Mouse (Mus musculus) embryonic facial prominence, embryonic 15.5 days (tissue): ENCODE measurements around the gene Hspg2. TPM values are rescaled to one million over a fixed set of nuclear protein-coding genes. Genes with fewer than 3 reads are reported as not detected.

Experiments
- ATAC-seq: fragments of 200-750 bp; cut with Nextera tagmentation; 2 replicates; pipeline ENCODE4 v1.8.0; 2017; ENCODE audit warnings: low read depth, moderate TSS enrichment; ENCODE audit not compliant: insufficient number of reproducible peaks, low FRiP score, low TSS enrichment
- H3K27ac ChIP-seq: fragments of 300-500 bp; sonication (generic); replicated peaks from 2 replicates; pipeline ENCODE4 v1.5.1; 2015; ENCODE audit warnings: mild to moderate bottlenecking, inconsistent platforms
- H3K27me3 ChIP-seq: fragments of 300-500 bp; sonication (generic); 2 replicates; pipeline ENCODE4 v1.6.1; 2015; ENCODE audit warnings: inconsistent platforms
- H3K36me3 ChIP-seq: fragments of 300-500 bp; sonication (generic); 2 replicates; pipeline ENCODE4 v1.6.1; 2015; ENCODE audit warnings: mild to moderate bottlenecking, inconsistent platforms
- H3K4me1 ChIP-seq: fragments of 300-500 bp; sonication (generic); 2 replicates; pipeline ENCODE4 v1.6.1; 2015; ENCODE audit warnings: inconsistent platforms
- H3K4me2 ChIP-seq: fragments of 300-500 bp; sonication (generic); replicated peaks from 2 replicates; pipeline ENCODE4 v1.6.1; 2015; ENCODE audit warnings: mild to moderate bottlenecking, inconsistent platforms
- H3K4me3 ChIP-seq: fragments of 300-500 bp; sonication (generic); replicated peaks from 2 replicates; pipeline ENCODE4 v1.5.1; 2015; ENCODE audit warnings: mild to moderate bottlenecking, inconsistent platforms
- H3K9ac ChIP-seq: fragments of 300-500 bp; sonication (generic); 2 replicates; pipeline ENCODE4 v1.6.1; 2015; ENCODE audit warnings: inconsistent platforms
- H3K9me3 ChIP-seq: fragments of 300-500 bp; sonication (generic); replicated peaks from 2 replicates; pipeline ENCODE4 v1.6.1; 2016; ENCODE audit warnings: inconsistent platforms
- WGBS: fragments of 180-500 bp; shearing (Covaris S2); methylation state at CpG from one replicate; pipeline ENCODE4 v1.1.7; 2015; 5-methylcytosine and 5-hydroxymethylcytosine counted together
- polyA plus RNA-seq: library from polyadenylated mRNA; unstranded; fragments of >200 nt; fragmentation: Nextera tagmentation; extraction: Ambion mirVana; gene quantifications from 2 replicates; pipeline ENCODE4 v1.2.1, GENCODE M21; 2015

Hspg2 gene
- polyA plus RNA-seq, 1 experiment from 2014 or later = 48.5 TPM

DNA sequence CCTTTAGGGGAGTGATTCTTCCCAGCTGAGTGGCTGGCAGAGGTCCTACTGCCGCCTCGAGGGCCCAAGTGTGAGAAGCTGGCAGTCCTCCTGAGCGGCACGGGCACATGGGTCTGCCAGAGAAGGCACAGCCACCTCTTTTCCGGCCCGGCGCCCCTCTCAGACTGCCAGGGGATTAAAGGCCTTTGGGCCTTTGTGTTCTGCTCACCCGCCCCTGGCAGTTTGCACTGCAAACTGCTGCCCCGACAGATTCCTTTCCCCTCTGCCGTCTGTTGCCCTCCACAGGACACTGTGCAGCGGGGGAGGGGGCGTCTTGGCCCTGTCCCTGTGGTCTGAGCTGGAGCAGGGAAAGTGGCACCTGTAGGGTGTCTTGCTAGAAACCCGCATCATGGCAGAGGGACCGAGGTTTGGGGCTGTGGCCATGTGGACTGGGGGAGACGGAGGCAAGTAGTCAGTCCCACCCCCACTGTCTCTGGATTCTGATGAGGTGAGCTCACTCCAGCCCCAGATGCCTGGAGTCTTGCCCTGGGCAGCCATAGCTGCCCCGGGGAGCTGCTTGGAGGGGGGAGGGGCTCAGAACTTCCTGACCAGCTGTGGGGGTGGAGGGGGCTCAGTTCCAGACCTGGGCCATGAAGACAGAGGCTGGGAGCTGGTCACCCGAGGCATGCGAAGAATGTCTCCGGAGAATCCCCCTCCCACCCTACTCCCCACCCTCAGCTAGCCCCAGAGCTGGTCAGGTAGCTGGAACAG lies 26.4 kb downstream of the Hspg2 start:
- 0 out of 2 replicates have a peak overlapping the region, but pooled peaks have one; percentile 10 for H3K4me2 ChIP-seq
- 18% methylated on average over 19 of the region's 19 CpGs for WGBS
- no peaks in the 10 kb centered on the region for H3K27me3 ChIP-seq

DNA sequence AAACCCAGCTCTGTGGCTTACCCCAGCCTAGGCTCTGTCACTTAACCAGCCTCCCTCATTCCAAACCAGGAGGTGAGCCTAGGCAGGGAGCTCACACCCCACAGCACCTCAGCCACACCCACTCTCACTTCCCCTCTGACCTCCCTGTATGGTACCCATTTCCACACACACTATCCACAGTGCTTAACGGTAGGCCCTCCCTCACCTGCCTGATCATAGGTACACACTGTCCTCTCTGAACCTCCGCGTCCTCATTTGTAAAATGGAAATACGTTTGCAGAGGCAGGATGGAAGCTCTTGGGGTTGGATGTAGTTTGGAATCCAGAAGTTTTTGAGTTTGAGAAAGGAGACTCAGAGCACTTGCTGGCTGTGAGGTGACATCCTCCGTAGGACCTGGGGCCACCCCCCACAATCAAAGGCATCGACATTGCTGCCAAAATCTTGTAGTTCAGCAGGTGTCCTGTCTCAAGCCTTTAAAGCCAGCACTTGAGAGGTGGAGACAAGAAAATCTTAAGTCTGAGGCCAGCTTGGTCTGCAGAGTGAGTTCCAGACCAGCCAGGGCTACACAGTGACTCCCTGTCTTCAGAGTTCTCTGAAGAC lies 27.0 kb downstream of the Hspg2 start:
- H3K4me3 ChIP-seq = no peak overlapping the region
- 54% methylated on average over 6 of the region's 6 CpGs for WGBS
- H3K4me2 ChIP-seq = no peak overlapping the region
- H3K27ac ChIP-seq = peak overlapping the region; percentile 77
- ATAC-seq = no peak
- no peak overlapping the region for H3K9ac ChIP-seq
- no peaks in the 10 kb centered on the region for H3K27me3 ChIP-seq
- H3K36me3 ChIP-seq = no peaks in the 10 kb centered on the region
- peaks cover 60% of the 10 kb centered on the region for H3K4me1 ChIP-seq
- H3K9me3 ChIP-seq = no peaks in the 10 kb centered on the region

More for the DNA sequence above, 26.4 kb downstream of the Hspg2 start:
- no peaks in the 10 kb centered on the region for H3K36me3 ChIP-seq
- H3K4me3 ChIP-seq = no peak overlapping the region
- peak; percentile 69 for ATAC-seq
- no peak overlapping the region for H3K9ac ChIP-seq
- peak overlapping the region; percentile 77 for H3K27ac ChIP-seq
- H3K4me1 ChIP-seq = peaks cover 61% of the 10 kb centered on the region
- no peaks in the 10 kb centered on the region for H3K9me3 ChIP-seq

DNA sequence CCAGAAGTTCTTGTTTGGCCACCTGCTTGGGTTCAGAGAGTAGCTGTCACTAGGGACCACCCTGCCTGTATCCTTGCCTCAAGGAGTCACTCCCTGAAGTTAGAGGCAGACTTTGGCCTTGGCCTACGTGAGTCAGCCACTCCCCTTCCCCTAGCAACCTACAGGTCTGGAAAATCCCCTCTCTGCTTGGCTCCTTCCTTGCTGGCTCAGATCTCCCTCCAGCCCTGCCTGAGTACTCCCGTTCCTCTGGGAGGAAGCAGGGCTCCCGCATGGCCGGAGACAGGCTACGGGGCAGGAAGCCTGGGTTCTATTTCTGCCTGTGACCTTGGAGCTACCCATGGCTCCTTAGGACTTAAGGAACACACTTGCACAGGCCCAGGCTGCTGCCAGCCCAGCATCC lies 28.8 kb downstream of the Hspg2 start:
- H3K9ac ChIP-seq = no peak overlapping the region
- peaks cover 14% of the 10 kb centered on the region for H3K36me3 ChIP-seq
- H3K4me1 ChIP-seq = peaks cover 62% of the 10 kb centered on the region
- H3K4me3 ChIP-seq = no peak overlapping the region
- H3K4me2 ChIP-seq = no peak overlapping the region
- no peaks in the 10 kb centered on the region for H3K9me3 ChIP-seq
- 47% methylated on average over 5 of the region's 5 CpGs for WGBS
- H3K27ac ChIP-seq = peak overlapping the region; percentile 83
- ATAC-seq = 0 out of 2 replicates have a peak, but pooled peaks have one; percentile 31
- no peaks in the 10 kb centered on the region for H3K27me3 ChIP-seq

DNA sequence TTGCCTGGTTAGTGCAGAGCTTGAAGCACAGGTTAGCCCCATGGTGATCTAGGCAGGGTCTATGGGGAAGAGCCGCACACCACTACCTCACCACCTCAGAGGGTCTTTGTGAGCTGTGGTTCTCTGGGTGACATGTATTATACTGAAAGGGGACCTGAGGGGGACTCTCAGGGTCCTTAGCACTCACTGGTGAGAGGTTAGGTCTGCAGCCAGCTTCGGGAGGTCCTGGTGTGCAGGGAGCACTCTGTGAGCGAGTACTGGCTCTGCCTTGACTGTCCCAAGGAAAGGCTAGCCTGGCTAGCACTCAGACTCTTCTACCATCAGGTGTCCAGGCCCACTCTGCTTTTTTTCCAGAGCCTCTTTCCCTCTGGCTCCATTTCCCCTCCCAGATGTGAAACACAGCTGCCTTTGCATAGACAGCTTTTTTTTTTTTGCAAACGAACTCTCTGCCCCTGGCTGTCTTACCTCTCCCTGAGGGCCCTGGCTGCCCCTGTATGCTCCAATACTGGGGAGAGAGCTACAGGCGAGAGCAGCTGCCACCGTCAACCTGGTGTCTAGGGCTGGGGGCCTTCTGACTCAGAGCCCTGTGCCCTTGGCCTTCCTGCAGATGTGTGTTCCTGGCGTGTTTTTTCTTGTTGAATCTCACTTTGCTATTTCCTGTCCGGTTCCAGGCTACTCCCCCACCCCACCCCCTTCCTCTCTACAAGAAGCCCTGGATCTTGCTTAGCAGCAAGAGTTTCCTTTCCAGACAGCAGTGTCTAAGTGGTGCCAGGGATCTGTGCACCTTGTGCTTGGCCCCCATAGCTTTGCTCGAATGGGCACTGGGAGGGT lies 29.5 kb downstream of the Hspg2 start:
- Histone ChIP-seq H3K4me2 (no peak overlapping the region), H3K9me3 (no peaks in the 10 kb centered on the region), H3K4me3 (no peak overlapping the region), H3K27me3 (no peaks in the 10 kb centered on the region), H3K27ac (peak overlapping the region; percentile 83), H3K4me1 (peaks cover 58% of the 10 kb centered on the region), H3K9ac (no peak overlapping the region), H3K36me3 (peaks cover 21% of the 10 kb centered on the region)
- ATAC-seq = peak; percentile 1; the same call in 1 of the 2 replicates
- 35% methylated on average over 9 of the region's 9 CpGs for WGBS

DNA sequence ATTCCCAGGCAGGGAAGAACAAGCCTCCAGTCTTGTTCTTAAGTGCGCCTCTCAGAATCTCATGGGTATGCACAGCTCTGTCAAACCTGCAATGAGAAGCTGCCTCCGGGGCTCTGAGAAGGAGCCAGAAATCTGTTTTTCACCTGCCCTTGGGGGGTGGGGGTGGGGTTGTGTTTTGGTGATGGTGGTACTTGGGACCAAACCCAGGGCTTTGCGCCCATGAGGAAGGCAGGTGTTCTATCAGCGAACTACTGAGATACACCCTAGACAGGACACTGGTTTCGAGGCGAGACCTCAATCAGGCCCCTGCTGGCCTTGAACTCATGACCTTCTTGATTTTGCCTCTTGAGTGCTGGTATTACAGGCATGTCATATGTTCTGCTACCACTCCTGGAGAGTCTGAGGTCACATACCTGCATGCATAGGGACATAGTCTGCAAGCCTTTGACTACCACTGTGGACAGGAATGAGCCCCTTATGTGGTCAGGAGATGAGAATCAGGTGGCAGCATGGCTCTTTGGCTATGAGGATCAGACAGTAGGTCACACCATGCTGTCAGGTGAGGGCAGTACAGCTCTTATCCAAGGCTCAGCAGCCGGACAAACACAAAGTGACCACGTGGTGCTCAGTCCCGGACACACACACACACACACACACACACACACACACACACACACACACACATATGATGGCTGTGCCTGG lies 30.5 kb downstream of the Hspg2 start:
- ATAC-seq = no peak
- H3K9me3 ChIP-seq = no peaks in the 10 kb centered on the region
- peaks cover 65% of the 10 kb centered on the region for H3K4me1 ChIP-seq
- peak overlapping the region; percentile 83 for H3K27ac ChIP-seq
- H3K4me3 ChIP-seq = no peak overlapping the region
- no peaks in the 10 kb centered on the region for H3K27me3 ChIP-seq
- no peak overlapping the region for H3K9ac ChIP-seq
- no peak overlapping the region for H3K4me2 ChIP-seq
- 75% methylated on average over 9 of the region's 9 CpGs for WGBS
- H3K36me3 ChIP-seq = peaks cover 31% of the 10 kb centered on the region

DNA sequence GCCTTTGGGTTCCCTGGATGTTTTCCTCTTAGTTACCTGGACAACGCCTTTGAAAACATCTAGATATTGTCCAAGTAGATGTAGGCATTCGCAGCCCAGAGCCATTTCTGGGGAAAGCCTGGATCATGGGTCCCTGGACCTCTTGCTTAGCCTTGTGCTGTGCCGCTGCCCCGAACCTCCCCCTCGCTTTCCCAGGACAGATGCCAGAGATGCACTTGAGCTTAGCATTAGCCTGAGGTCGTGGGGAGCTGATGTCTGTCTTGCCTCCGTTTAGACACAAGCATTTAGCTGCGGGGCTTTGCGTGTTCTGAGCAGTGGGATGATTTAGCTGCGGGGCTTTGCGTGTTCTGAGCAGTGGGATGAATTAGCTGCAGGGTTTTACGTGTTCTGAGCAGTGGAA lies 31.6 kb downstream of the Hspg2 start:
- no peaks in the 10 kb centered on the region for H3K27me3 ChIP-seq
- ATAC-seq = no peak
- peaks cover 38% of the 10 kb centered on the region for H3K36me3 ChIP-seq
- 62% methylated on average over 12 of the region's 12 CpGs for WGBS
- no peaks in the 10 kb centered on the region for H3K9me3 ChIP-seq
- no peak overlapping the region for H3K9ac ChIP-seq
- H3K4me3 ChIP-seq = no peak overlapping the region
- H3K4me1 ChIP-seq = peaks cover 54% of the 10 kb centered on the region
- H3K4me2 ChIP-seq = no peak overlapping the region
- H3K27ac ChIP-seq = no peak overlapping the region

DNA sequence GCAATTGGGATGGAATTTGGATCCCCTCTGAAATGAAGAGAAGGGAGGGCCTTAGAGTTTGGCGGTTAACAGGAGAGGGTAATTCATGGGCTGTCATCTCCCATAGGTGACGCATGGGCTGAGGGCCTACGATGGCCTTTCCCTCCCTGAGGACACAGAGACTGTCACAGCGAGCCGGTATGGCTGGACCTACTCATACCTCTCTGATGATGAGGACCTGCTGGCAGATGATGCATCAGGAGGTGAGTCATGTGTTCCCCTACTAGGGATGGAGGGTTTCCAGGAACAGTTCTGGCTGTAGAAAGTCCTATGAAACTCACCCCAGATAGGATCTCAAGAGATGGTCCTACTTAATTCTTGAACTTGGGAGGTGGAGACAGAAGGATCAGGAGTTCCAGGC lies 32.4 kb downstream of the Hspg2 start:
- Histone ChIP-seq H3K27ac (no peak overlapping the region), H3K36me3 (peaks cover 38% of the 10 kb centered on the region), H3K4me1 (peaks cover 46% of the 10 kb centered on the region), H3K27me3 (no peaks in the 10 kb centered on the region), H3K9me3 (no peaks in the 10 kb centered on the region), H3K4me2 (no peak overlapping the region), H3K9ac (no peak overlapping the region), H3K4me3 (no peak overlapping the region)
- WGBS = 81% methylated on average over 5 of the region's 5 CpGs
- no peak for ATAC-seq

DNA sequence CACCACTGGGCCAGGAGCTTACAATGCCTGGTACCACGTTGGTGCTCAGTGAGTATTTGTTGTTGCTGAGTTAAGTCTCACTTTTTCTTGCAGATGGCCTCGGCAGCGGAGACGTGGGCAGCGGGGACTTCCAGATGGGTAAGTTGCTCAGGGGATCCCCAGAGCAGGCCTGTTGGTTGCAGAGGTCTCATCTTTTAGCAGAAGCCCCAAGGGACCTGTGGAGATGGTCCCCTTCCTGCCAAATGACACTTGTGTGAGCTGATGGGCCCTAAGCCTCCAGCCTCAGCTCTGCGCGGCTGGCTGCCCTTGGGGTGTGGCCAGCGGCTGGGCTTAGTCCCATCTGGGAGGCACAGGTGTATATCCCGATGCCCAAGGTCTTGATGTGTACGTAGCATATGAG lies 33.6 kb downstream of the Hspg2 start:
- peaks cover 42% of the 10 kb centered on the region for H3K36me3 ChIP-seq
- no peak for ATAC-seq

DNA sequence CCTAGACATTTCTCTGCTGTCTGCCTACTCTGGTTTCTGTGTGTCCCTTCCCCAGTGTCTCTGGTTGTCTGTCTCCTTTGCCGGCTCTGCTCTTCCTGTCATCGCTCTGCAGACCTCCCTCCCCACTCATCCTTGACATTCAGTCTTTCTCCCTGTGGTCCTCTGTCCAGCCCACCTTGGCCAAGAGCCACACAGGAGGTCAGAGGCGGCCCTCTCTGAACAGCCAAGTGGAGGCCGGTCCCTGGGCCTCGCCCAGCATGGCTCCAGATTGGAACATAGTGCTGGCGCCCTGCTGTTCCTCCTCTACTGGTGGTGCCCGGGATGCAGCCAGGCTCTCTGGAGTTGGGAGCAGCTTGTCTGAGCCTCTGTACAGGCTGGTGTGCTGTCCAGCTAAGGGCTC lies 34.2 kb downstream of the Hspg2 start:
- H3K9me3 ChIP-seq = no peaks in the 10 kb centered on the region
- no peak overlapping the region for H3K4me3 ChIP-seq
- no peak for ATAC-seq
- no peak overlapping the region for H3K27ac ChIP-seq
- peaks cover 42% of the 10 kb centered on the region for H3K36me3 ChIP-seq
- H3K27me3 ChIP-seq = no peaks in the 10 kb centered on the region
- WGBS = 84% methylated on average over 7 of the region's 7 CpGs
- H3K4me2 ChIP-seq = no peak overlapping the region
- H3K9ac ChIP-seq = no peak overlapping the region
- H3K4me1 ChIP-seq = peaks cover 35% of the 10 kb centered on the region

More for the DNA sequence above, 33.6 kb downstream of the Hspg2 start:
- no peaks in the 10 kb centered on the region for H3K9me3 ChIP-seq
- no peak overlapping the region for H3K4me2 ChIP-seq
- no peak overlapping the region for H3K27ac ChIP-seq
- H3K9ac ChIP-seq = no peak overlapping the region
- no peak overlapping the region for H3K4me3 ChIP-seq
- no peaks in the 10 kb centered on the region for H3K27me3 ChIP-seq
- WGBS = 86% methylated on average over 10 of the region's 10 CpGs
- H3K4me1 ChIP-seq = peaks cover 41% of the 10 kb centered on the region

DNA sequence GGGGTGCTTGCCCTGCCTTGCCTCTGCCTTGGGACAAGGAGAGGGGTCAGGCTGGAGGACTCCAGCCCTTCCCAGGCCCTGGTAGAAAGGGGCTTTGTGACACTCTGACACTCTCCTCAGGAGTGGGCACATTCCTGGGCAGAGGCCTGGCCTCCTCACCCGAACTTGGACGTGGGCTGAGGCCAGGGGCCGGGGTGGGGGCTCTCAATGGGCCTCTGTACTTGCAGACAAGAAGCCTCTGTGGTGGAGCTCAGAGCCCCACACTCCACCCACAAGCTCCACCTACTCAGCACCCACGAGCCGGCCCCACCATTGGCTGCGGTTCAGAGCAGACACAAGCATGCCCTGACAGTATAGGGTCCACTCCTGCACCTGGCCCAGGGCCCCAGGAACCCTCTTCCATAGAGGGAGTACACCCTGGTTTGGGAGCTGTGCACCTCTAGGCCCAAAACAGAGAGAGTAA lies 35.0 kb downstream of the Hspg2 start:
- WGBS = 58% methylated on average over 6 of the region's 6 CpGs
- Histone ChIP-seq H3K4me2 (no peak overlapping the region), H3K27me3 (no peaks in the 10 kb centered on the region), H3K4me1 (peaks cover 28% of the 10 kb centered on the region), H3K4me3 (no peak overlapping the region), H3K36me3 (peaks cover 49% of the 10 kb centered on the region), H3K27ac (peak overlapping the region; percentile 28; the same call in 1 of the 2 replicates), H3K9me3 (no peaks in the 10 kb centered on the region), H3K9ac (no peak overlapping the region)
- ATAC-seq = peak; percentile 64
